Comparison of ENCODE assay signal across 8 mouse cellular contexts in genomic region chr6:91104765-91105399, GRCm38 (mm10). TPM values are rescaled to one million over a fixed set of nuclear protein-coding genes. Genes with fewer than 3 reads are reported as not detected.
DNase-seq lines count a peak whose midpoint lies in the region; ATAC-seq lines count a peak whose summit lies in the region.

No protein-coding gene starts in this region.

- H3K36me3 ChIP-seq in limb, embryonic 13.5 days, result no peaks in the 10 kb centered on the region

- no peak overlapping the region for H3K9ac ChIP-seq in limb, embryonic 13.5 days

- WGBS in limb, embryonic 13.5 days, result 55% methylated on average over 3 of the region's 3 CpGs

- no peak overlapping the region for H3K27ac ChIP-seq in limb, embryonic 13.5 days

- H3K4me3 ChIP-seq in limb, embryonic 13.5 days, result no peak overlapping the region

- no peaks in the 10 kb centered on the region for H3K27me3 ChIP-seq in limb, embryonic 13.5 days

- DNase-seq in 3T3-L1 (ENCODE audit: low read depth, low spot score) (peak; percentile 27), A20 (ENCODE audit: low read depth, low spot score) (peak; percentile 62)
- DNase-seq in testis, postnatal 10 days (ENCODE audit: low spot score), result no peak
- DNase-seq in frontal cortex, adult 2 months (ENCODE audit: extremely low spot score in 1 of 2, low spot score in 1 of 2), result no peak
- no peak for DNase-seq in adrenal gland, postnatal 14 days
- DNase-seq in layer of hippocampus, adult 9-11 months, result no peak

- no peaks in the 10 kb centered on the region for H3K9me3 ChIP-seq in limb, embryonic 13.5 days

- ATAC-seq in granulocyte monocyte progenitor cell, adult 5-6 weeks (replicated peaks; ENCODE audit: poor library complexity, severe bottlenecking), result peak; percentile 50
- peak; percentile 73 for ATAC-seq in limb, embryonic 13.5 days (ENCODE audit: low FRiP score, low read depth)

- H3K4me1 ChIP-seq in limb, embryonic 13.5 days, result peaks cover 13% of the 10 kb centered on the region

- H3K4me2 ChIP-seq in limb, embryonic 13.5 days (replicated peaks), result no peak overlapping the region

RNA-seq across cellular contexts. Expression of gene Nup210, which starts 11.7 kb away (rescaled TPM):
- 209 and 244 TPM in 2 replicates for total RNA-seq in granulocyte monocyte progenitor cell, adult 5-6 weeks (2014; fragmentation: Nextera tagmentation)
- total RNA-seq in granulocyte monocyte progenitor cell, adult 5-6 weeks (2017), result 201 and 270 TPM in 2 replicates
- 6.3 and 7.8 TPM in 2 replicates for polyA plus RNA-seq in limb, embryonic 13.5 days (2015; fragmentation: Nextera tagmentation; extraction: Ambion mirVana)
- 26.4 and 26.7 TPM in 2 replicates for polyA plus RNA-seq in frontal cortex, adult 2 months (2012; rRNA removed)
- total RNA-seq in adrenal gland, postnatal 14 days (2021), result 9.4 and 16.7 TPM in 2 replicates

RNA-seq across cellular contexts. Expression of gene Hdac11, which starts 51.6 kb away (rescaled TPM):
- total RNA-seq in granulocyte monocyte progenitor cell, adult 5-6 weeks (2014; fragmentation: Nextera tagmentation), result 0.32 and 2.5 TPM in 2 replicates
- total RNA-seq in granulocyte monocyte progenitor cell, adult 5-6 weeks (2017), result 0.43 and 1.5 TPM in 2 replicates
- 16.1 and 18.6 TPM in 2 replicates for polyA plus RNA-seq in limb, embryonic 13.5 days (2015; fragmentation: Nextera tagmentation; extraction: Ambion mirVana)
- polyA plus RNA-seq in frontal cortex, adult 2 months (2012; rRNA removed), result 167 and 189 TPM in 2 replicates
- total RNA-seq in adrenal gland, postnatal 14 days (2021), result 6.3 and 7.4 TPM in 2 replicates

Comparison
In these comparisons a context has a peak if more than half of its experiments do, and no peak if none do; other contexts are left out.
1. DNase-seq: peak in 3T3-L1 (single experiment) and A20 (single experiment); none in testis, postnatal 10 days (single experiment), frontal cortex, adult 2 months (0 of 2), adrenal gland, postnatal 14 days (single experiment) and layer of hippocampus, adult 9-11 months (single experiment).
2. RNA of gene Nup210, which starts 11.7 kb away (total RNA-seq): 201 to 270 TPM in granulocyte monocyte progenitor cell, adult 5-6 weeks; 9.4 to 16.7 TPM in adrenal gland, postnatal 14 days; every median in the first group is over 10 times any median in the second.